Mouse (Mus musculus): ENCODE results near the gene Asprv1.

Asprv1 gene

GRCm38 (mm10) chr6:86623201-86623600 lies 4.8 kb upstream of the Asprv1 start:
- no peak for DNase-seq

- DNase-seq, result no peak
Observed at GRCm38 (mm10) chr6:86624074-86625030, 3.6 kb upstream of the Asprv1 start.

- DNase-seq, result no peak
Observed at GRCm38 (mm10) chr6:86630141-86630540, 2.2 kb downstream of the Asprv1 start.

- DNase-seq, result peak; percentile 16
Observed at GRCm38 (mm10) chr6:86636495-86636894, 8.5 kb downstream of the Asprv1 start.

GRCm38 (mm10) chr6:86637171-86637835 lies 9.3 kb downstream of the Asprv1 start:
- DNase-seq, result no peak

GRCm38 (mm10) chr6:86637860-86638259 lies 9.9 kb downstream of the Asprv1 start:
- DNase-seq, result no peak

- DNase-seq, result no peak
Observed at GRCm38 (mm10) chr6:86638434-86638833, 10.5 kb downstream of the Asprv1 start.

- no peak for DNase-seq
Observed at GRCm38 (mm10) chr6:86639180-86640160, 11.5 kb downstream of the Asprv1 start.

- DNase-seq, result no peak
Observed at GRCm38 (mm10) chr6:86640161-86640560, 12.2 kb downstream of the Asprv1 start.

- no peak for DNase-seq
Observed at GRCm38 (mm10) chr6:86640776-86641175, 12.8 kb downstream of the Asprv1 start.

- no peak for DNase-seq
Observed at GRCm38 (mm10) chr6:86641716-86642115, 13.8 kb downstream of the Asprv1 start.

GRCm38 (mm10) chr6:86644775-86645400 lies 16.9 kb downstream of the Asprv1 start:
- no peak for DNase-seq

GRCm38 (mm10) chr6:86645551-86645950 lies 17.6 kb downstream of the Asprv1 start:
- DNase-seq, result no peak

- DNase-seq, result no peak
Observed at GRCm38 (mm10) chr6:86646143-86646542, 18.2 kb downstream of the Asprv1 start.

- no peak for DNase-seq
Observed at GRCm38 (mm10) chr6:86653026-86653425, 25.1 kb downstream of the Asprv1 start.

GRCm38 (mm10) chr6:86654270-86654916 lies 26.4 kb downstream of the Asprv1 start:
- peak; percentile 64 to 69 for DNase-seq

GRCm38 (mm10) chr6:86658501-86658900 lies 30.5 kb downstream of the Asprv1 start:
- no peak for DNase-seq

GRCm38 (mm10) chr6:86660161-86660877 lies 32.4 kb downstream of the Asprv1 start:
- DNase-seq, result no peak

GRCm38 (mm10) chr6:86665076-86665475 lies 37.1 kb downstream of the Asprv1 start:
- DNase-seq, result peak in 1 of 2 experiments; percentile 51

GRCm38 (mm10) chr6:86665560-86666307 lies 37.8 kb downstream of the Asprv1 start:
- DNase-seq, result peak; percentile 45 to 53
